Mouse (Mus musculus): ENCODE measurements around the gene Srf. TPM values are rescaled to one million over a fixed set of nuclear protein-coding genes. Genes with fewer than 3 reads are reported as not detected.
A peak's percentile ranks its signal among the peaks of the same experiment; 100 is the strongest.

Gene Srf
- polyA plus RNA-seq, 1 experiment from 2014 or later, result 9.5 TPM

DNA sequence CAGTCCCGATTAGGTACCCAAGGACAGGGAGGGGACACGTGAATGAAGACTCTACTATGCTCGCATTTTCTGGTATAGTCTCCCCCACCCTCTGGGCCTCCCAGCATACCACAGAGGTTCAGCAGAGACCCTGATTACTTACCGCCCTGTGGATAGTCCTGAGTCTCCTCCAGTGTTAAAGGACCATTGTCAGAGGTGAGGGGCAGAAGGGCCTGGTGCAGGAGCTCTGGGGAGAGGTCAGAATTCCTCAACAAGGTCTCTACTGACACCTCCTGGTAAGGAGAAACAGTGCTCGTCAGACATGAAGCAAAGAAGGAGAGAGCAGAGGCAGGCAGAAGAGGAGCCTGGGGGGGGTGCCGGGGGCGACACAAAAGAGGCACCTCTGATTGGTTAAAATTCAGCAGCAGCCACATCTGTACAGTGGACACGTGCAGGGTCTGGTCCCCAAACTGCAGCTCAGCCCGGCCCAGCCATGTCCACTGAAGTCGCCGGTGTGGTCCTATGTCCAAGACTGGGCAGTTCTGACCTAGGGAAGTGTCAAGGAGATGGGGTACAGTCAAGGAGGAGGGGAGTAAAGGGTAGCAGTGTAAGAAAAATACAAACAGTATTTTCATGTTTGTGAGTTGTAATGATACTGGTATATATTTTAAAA, 44.8 kb downstream of the Srf start:
- no peak overlapping the region for H3K4me3 ChIP-seq (replicated peaks)
- H3K4me1 ChIP-seq, result no peaks in the 10 kb centered on the region
- 48% methylated on average over 11 of the region's 11 CpGs for WGBS
- H3K4me2 ChIP-seq, result no peak overlapping the region
- no peaks in the 10 kb centered on the region for H3K27me3 ChIP-seq
- no peaks in the 10 kb centered on the region for H3K36me3 ChIP-seq
- no peaks in the 10 kb centered on the region for H3K9me3 ChIP-seq (replicated peaks)
- no peak overlapping the region for H3K9ac ChIP-seq
- H3K27ac ChIP-seq, result no peak overlapping the region
- 0 out of 2 replicates have a peak, but pooled peaks have one; percentile 25 for ATAC-seq (replicated peaks; ENCODE audit: low FRiP score)

DNA sequence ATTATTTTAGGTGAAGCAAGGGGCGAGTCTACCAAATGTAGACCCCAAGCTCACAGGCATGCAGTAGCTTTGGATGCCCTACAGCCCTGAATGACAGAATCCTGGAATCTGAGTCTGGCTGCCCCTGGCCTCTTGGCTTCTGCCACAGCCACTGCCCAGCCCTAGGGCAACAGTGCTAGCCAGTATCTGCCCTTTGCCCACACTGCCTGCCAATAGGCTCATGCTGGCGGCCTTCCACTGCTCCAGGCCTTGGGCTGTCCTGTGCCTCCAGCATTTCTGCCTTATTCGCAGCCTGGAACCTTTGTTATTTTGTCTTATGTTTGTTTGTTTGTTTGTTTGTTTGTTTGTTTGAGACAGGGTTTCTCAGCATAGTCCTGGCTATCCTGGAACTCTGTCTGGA, 50.4 kb downstream of the Srf start:
- WGBS, result 87% methylated on average over 3 of the region's 3 CpGs
- Histone ChIP-seq H3K4me2 (no peak overlapping the region), H3K4me3 (replicated peaks) (no peak overlapping the region), H3K9me3 (replicated peaks) (no peaks in the 10 kb centered on the region), H3K27me3 (no peaks in the 10 kb centered on the region), H3K4me1 (peaks cover 8% of the 10 kb centered on the region; the same call in 1 of the 2 replicates), H3K27ac (no peak overlapping the region), H3K36me3 (0 out of 2 replicates have a peak, but pooled peaks cover under 1% of the 10 kb centered on the region), H3K9ac (no peak overlapping the region)
- no peak for ATAC-seq (replicated peaks; ENCODE audit: low FRiP score)

GRCm38 (mm10) chr17:46503847-46504638, 51.9 kb downstream of the Srf start:
- Histone ChIP-seq H3K36me3 (peaks cover 12% of the 10 kb centered on the region), H3K9ac (no peak overlapping the region), H3K4me2 (0 out of 2 replicates have a peak overlapping the region, but pooled peaks have one; percentile 5), H3K4me3 (replicated peaks) (no peak overlapping the region), H3K27ac (peak overlapping the region; percentile 23; the same call in 1 of the 2 replicates), H3K27me3 (no peaks in the 10 kb centered on the region), H3K4me1 (peaks cover 8% of the 10 kb centered on the region; the same call in 1 of the 2 replicates), H3K9me3 (replicated peaks) (no peaks in the 10 kb centered on the region)
- 49% methylated on average over 14 of the region's 14 CpGs for WGBS
- peak; percentile 43; the same call in 1 of the 2 replicates for ATAC-seq (replicated peaks; ENCODE audit: low FRiP score)

- Histone ChIP-seq H3K4me3 (replicated peaks) (no peak overlapping the region), H3K9me3 (replicated peaks) (no peaks in the 10 kb centered on the region), H3K9ac (no peak overlapping the region), H3K4me1 (peaks cover 15% of the 10 kb centered on the region), H3K36me3 (peaks cover 17% of the 10 kb centered on the region), H3K27ac (no peak overlapping the region), H3K4me2 (no peak overlapping the region), H3K27me3 (no peaks in the 10 kb centered on the region)
- 93% methylated on average over 2 of the region's 2 CpGs for WGBS
- no peak for ATAC-seq (replicated peaks; ENCODE audit: low FRiP score)
Observed at GRCm38 (mm10) chr17:46502775-46503174, 53.2 kb downstream of the Srf start.

Small RNA genes lying within 50 kb of the gene (microRNA-seq; reads per million reads assigned to microRNA genes)
- gene Mir6976, result not detected

Other genes starting within 250 kb of the Srf start
- gene Abcc10, start 227.8 kb downstream of the Srf start, polyA plus RNA-seq (2015; fragmentation: Nextera tagmentation; extraction: Ambion mirVana), result 5.8 and 6.3 TPM in 2 replicates
- gene Zfp318, start 172.4 kb downstream of the Srf start, polyA plus RNA-seq (2015; fragmentation: Nextera tagmentation; extraction: Ambion mirVana), result 9.9 and 10.3 TPM in 2 replicates
- gene Crip3, start 127.2 kb downstream of the Srf start, polyA plus RNA-seq (2015; fragmentation: Nextera tagmentation; extraction: Ambion mirVana), result 0.51 and 0.64 TPM in 2 replicates
- not detected in 2 replicates for gene Slc22a7, start 117.7 kb downstream of the Srf start, polyA plus RNA-seq (2015; fragmentation: Nextera tagmentation; extraction: Ambion mirVana)
- 0.17 and 0.26 TPM in 2 replicates for gene Ttbk1, start 68.5 kb downstream of the Srf start, polyA plus RNA-seq (2015; fragmentation: Nextera tagmentation; extraction: Ambion mirVana)
- gene Dnph1, start 59.5 kb downstream of the Srf start, polyA plus RNA-seq (2015; fragmentation: Nextera tagmentation; extraction: Ambion mirVana), result 58.0 and 58.5 TPM in 2 replicates
- 5.3 and 5.8 TPM in 2 replicates for gene Cul9, start 9.8 kb downstream of the Srf start, polyA plus RNA-seq (2015; fragmentation: Nextera tagmentation; extraction: Ambion mirVana)
- gene Ptk7, start 73.3 kb upstream of the Srf start, polyA plus RNA-seq (2015; fragmentation: Nextera tagmentation; extraction: Ambion mirVana), result 120 and 138 TPM in 2 replicates
- gene Klc4, start 89.8 kb upstream of the Srf start, polyA plus RNA-seq (2015; fragmentation: Nextera tagmentation; extraction: Ambion mirVana), result 36.9 and 42.4 TPM in 2 replicates
- 108 and 124 TPM in 2 replicates for gene Mrpl2, start 90.1 kb upstream of the Srf start, polyA plus RNA-seq (2015; fragmentation: Nextera tagmentation; extraction: Ambion mirVana)
- gene Cul7, start 94.2 kb upstream of the Srf start, polyA plus RNA-seq (2015; fragmentation: Nextera tagmentation; extraction: Ambion mirVana), result 55.5 and 59.2 TPM in 2 replicates
- gene Rrp36, start 118.2 kb upstream of the Srf start, polyA plus RNA-seq (2015; fragmentation: Nextera tagmentation; extraction: Ambion mirVana), result 63.9 and 65.4 TPM in 2 replicates
- 146 and 147 TPM in 2 replicates for gene Mea1, start 122.6 kb upstream of the Srf start, polyA plus RNA-seq (2015; fragmentation: Nextera tagmentation; extraction: Ambion mirVana)
- 119 and 131 TPM in 2 replicates for gene Klhdc3, start 124.7 kb upstream of the Srf start, polyA plus RNA-seq (2015; fragmentation: Nextera tagmentation; extraction: Ambion mirVana)
- gene Ppp2r5d, start 148.9 kb upstream of the Srf start, polyA plus RNA-seq (2015; fragmentation: Nextera tagmentation; extraction: Ambion mirVana), result 96.7 and 105 TPM in 2 replicates
- 25.6 and 28.5 TPM in 2 replicates for gene Pex6, start 155.3 kb upstream of the Srf start, polyA plus RNA-seq (2015; fragmentation: Nextera tagmentation; extraction: Ambion mirVana)
- gene Gnmt, start 173.0 kb upstream of the Srf start, polyA plus RNA-seq (2015; fragmentation: Nextera tagmentation; extraction: Ambion mirVana), result 1.5 and 2.8 TPM in 2 replicates
- gene Cnpy3, start 196.0 kb upstream of the Srf start, polyA plus RNA-seq (2015; fragmentation: Nextera tagmentation; extraction: Ambion mirVana), result 79.3 and 83.5 TPM in 2 replicates
- 0.33 and 0.64 TPM in 2 replicates for gene Ptcra, start 207.5 kb upstream of the Srf start, polyA plus RNA-seq (2015; fragmentation: Nextera tagmentation; extraction: Ambion mirVana)
- gene 2310039H08Rik, start 216.5 kb upstream of the Srf start, polyA plus RNA-seq (2015; fragmentation: Nextera tagmentation; extraction: Ambion mirVana), result 75.6 and 80.0 TPM in 2 replicates
- 179 and 189 TPM in 2 replicates for gene Rpl7l1, start 226.5 kb upstream of the Srf start, polyA plus RNA-seq (2015; fragmentation: Nextera tagmentation; extraction: Ambion mirVana)

Data from kidney, embryonic 15.5 days (tissue).